Mouse (Mus musculus): ENCODE data around the gene Csrnp2. TPM values are rescaled to one million over a fixed set of nuclear protein-coding genes. Genes with fewer than 3 reads are reported as not detected.

Csrnp2 gene
- polyA plus RNA-seq, 1 experiment from 2014 or later = 4.7 TPM

DNA sequence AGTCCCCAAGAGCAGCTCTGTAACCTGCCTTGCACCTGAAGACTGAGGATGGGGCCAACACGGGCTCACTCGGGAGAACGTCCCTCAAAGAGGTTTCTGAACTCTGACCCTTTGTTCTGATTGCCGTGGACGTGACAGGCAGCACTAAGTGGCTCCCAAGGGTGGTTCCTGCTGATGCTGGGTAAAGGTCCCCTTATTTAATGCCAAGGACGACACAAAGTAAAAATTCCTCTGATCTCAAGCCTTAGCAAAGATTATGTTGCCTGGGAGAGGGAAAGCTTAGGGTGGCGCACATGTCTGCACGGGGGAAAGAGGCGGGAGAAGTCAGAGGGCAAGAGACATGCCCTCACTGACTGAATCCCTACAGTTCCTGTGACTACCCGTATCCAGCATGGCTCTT lies 58.8 kb downstream of the Csrnp2 start:
- peak overlapping the region; percentile 35; the same call in 1 of the 2 replicates for H3K27ac ChIP-seq (ENCODE audit: low read length)
- H3K36me3 ChIP-seq (ENCODE audit: insufficient read depth, low read length) = no peaks in the 10 kb centered on the region
- no peaks in the 10 kb centered on the region for H3K4me1 ChIP-seq (ENCODE audit: insufficient read depth, low read depth, low read length)
- WGBS = 50% methylated on average over 10 of the region's 10 CpGs
- DNase-seq (ENCODE audit: low spot score) (no peak), ATAC-seq (no peak)
- no peaks in the 10 kb centered on the region for H3K27me3 ChIP-seq (replicated peaks; ENCODE audit: insufficient read depth, low read length)
- no peak overlapping the region for H3K4me3 ChIP-seq (ENCODE audit: low read depth, low read length)
- TF ChIP-seq CTCF (IDR thresholded peaks at IDR 0.05) = no peak
- no peak for TF ChIP-seq EP300 (IDR thresholded peaks at IDR 0.05)
- H3K9me3 ChIP-seq (ENCODE audit: low read length) = no peaks in the 10 kb centered on the region
- H3K4me2 ChIP-seq (replicated peaks; ENCODE audit: low read depth, low read length) = no peak overlapping the region
- no peak overlapping the region for H3K9ac ChIP-seq (replicated peaks; ENCODE audit: low read depth)

DNA sequence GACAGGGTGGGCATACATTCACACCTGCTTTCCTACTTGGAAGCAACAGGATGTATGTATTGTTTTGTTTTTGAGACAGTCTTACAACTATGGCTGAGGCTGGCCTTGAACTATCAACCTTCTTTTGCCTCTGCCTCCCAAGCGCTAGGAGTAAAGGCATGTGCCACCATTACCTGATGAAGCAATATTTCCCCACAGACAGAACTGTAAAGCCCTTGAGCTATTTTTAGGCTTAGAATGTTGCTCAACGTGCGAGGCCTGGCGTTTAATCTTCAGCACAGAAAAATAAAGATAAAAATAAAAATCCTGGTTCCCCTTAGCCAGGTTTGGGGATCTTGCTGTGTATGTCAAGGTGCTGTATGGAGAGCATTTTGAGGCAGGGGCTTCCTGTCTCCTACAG lies 59.2 kb downstream of the Csrnp2 start:
- DNase-seq (ENCODE audit: low spot score) (peak; percentile 62), ATAC-seq (peak; percentile 63)
- no peak overlapping the region for H3K27ac ChIP-seq (ENCODE audit: low read length)
- no peaks in the 10 kb centered on the region for H3K4me1 ChIP-seq (ENCODE audit: insufficient read depth, low read depth, low read length)
- H3K9ac ChIP-seq (replicated peaks; ENCODE audit: low read depth) = no peak overlapping the region
- H3K4me3 ChIP-seq (ENCODE audit: low read depth, low read length) = no peak overlapping the region
- no peak for TF ChIP-seq CTCF (IDR thresholded peaks at IDR 0.05)
- TF ChIP-seq EP300 (IDR thresholded peaks at IDR 0.05) = peak; percentile 56; the same call in 1 of the 2 replicates
- 34% methylated on average over 4 of the region's 4 CpGs for WGBS
- no peaks in the 10 kb centered on the region for H3K36me3 ChIP-seq (ENCODE audit: insufficient read depth, low read length)
- no peaks in the 10 kb centered on the region for H3K9me3 ChIP-seq (ENCODE audit: low read length)
- H3K4me2 ChIP-seq (replicated peaks; ENCODE audit: low read depth, low read length) = no peak overlapping the region
- H3K27me3 ChIP-seq (replicated peaks; ENCODE audit: insufficient read depth, low read length) = no peaks in the 10 kb centered on the region

DNA sequence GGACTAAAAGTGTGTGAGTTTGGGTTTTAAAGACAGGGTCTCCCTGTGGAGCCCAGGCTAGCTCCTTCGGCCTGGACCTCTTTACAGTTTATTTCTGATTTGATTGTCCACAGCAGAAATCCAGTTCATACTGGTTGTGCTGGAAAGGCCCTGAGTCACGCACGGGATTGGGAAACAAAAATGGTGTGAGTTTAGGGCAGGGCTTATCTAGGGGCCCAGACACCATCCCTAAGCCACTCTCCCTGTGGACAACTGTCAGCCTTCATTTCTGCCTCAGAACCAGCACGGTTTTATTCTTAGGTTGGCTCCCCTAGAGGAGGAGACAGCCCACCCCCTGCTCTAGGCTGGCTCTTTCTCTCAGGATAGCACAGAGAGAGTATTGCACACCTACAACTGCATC lies 62.1 kb downstream of the Csrnp2 start:
- no peaks in the 10 kb centered on the region for H3K27me3 ChIP-seq (replicated peaks; ENCODE audit: insufficient read depth, low read length)
- TF ChIP-seq CTCF (IDR thresholded peaks at IDR 0.05) (no peak), EP300 (IDR thresholded peaks at IDR 0.05) (no peak)
- H3K36me3 ChIP-seq (ENCODE audit: insufficient read depth, low read length) = no peaks in the 10 kb centered on the region
- H3K9me3 ChIP-seq (ENCODE audit: low read length) = no peaks in the 10 kb centered on the region
- ATAC-seq (no peak), DNase-seq (ENCODE audit: low spot score) (no peak)
- H3K4me3 ChIP-seq (ENCODE audit: low read depth, low read length) = no peak overlapping the region
- 63% methylated on average over 4 of the region's 4 CpGs for WGBS
- H3K27ac ChIP-seq (ENCODE audit: low read length) = no peak overlapping the region
- no peak overlapping the region for H3K4me2 ChIP-seq (replicated peaks; ENCODE audit: low read depth, low read length)
- H3K4me1 ChIP-seq (ENCODE audit: insufficient read depth, low read depth, low read length) = no peaks in the 10 kb centered on the region
- H3K9ac ChIP-seq (replicated peaks; ENCODE audit: low read depth) = no peak overlapping the region

DNA sequence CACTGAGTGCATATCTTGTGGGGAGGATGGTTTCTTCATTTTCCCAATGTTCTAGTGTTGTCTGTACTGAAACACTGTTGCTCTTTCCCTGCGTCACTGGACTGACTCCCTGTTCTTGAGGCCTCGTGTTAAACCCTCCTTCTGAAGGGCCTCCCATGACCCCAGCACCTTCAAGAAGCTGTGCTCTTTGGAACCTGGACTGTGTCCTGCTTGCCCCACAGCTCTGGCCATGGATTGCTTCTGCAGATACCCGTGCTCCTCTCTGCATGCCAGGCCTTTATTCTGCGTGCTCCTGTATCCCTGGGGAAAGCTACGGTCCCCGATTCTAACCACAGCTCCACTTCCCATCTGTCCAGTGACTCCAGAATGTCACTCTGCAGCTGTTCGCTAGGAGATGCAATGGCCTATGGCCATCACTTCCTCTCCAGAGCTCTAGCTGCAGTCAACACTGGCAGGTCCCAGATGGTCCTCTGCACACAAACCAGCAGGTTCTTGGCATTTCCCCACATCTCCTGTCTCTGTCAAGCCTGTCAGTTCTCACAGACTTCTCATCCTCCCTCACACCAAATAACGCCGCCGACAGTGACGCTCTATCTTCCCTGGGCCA lies 65.2 kb downstream of the Csrnp2 start:
- H3K9me3 ChIP-seq (ENCODE audit: low read length) = no peaks in the 10 kb centered on the region
- no peaks in the 10 kb centered on the region for H3K27me3 ChIP-seq (replicated peaks; ENCODE audit: insufficient read depth, low read length)
- no peak overlapping the region for H3K27ac ChIP-seq (ENCODE audit: low read length)
- H3K4me3 ChIP-seq (ENCODE audit: low read depth, low read length) = no peak overlapping the region
- H3K4me1 ChIP-seq (ENCODE audit: insufficient read depth, low read depth, low read length) = no peaks in the 10 kb centered on the region
- ATAC-seq = no peak
- TF ChIP-seq EP300 (IDR thresholded peaks at IDR 0.05) (no peak), CTCF (IDR thresholded peaks at IDR 0.05) (no peak)
- no peak overlapping the region for H3K4me2 ChIP-seq (replicated peaks; ENCODE audit: low read depth, low read length)
- WGBS = 63% methylated on average over 11 of the region's 11 CpGs
- DNase-seq (ENCODE audit: low spot score) = no peak
- H3K36me3 ChIP-seq (ENCODE audit: insufficient read depth, low read length) = no peaks in the 10 kb centered on the region
- H3K9ac ChIP-seq (replicated peaks; ENCODE audit: low read depth) = no peak overlapping the region

Other genes starting within 250 kb of the Csrnp2 start
- not detected in 2 replicates for gene Tmprss12, start 214.7 kb downstream of the Csrnp2 start, polyA plus RNA-seq (2015; fragmentation: Nextera tagmentation; extraction: Ambion mirVana)
- gene Mettl7a1, start 191.3 kb downstream of the Csrnp2 start, polyA plus RNA-seq (2015; fragmentation: Nextera tagmentation; extraction: Ambion mirVana) = 62.9 and 88.1 TPM in 2 replicates
- 0.12 TPM in 2 replicates for gene Mettl7a3, start 160.6 kb downstream of the Csrnp2 start, polyA plus RNA-seq (2015; fragmentation: Nextera tagmentation; extraction: Ambion mirVana)
- not detected in 2 replicates for gene Methig1, start 142.3 kb downstream of the Csrnp2 start, polyA plus RNA-seq (2015; fragmentation: Nextera tagmentation; extraction: Ambion mirVana)
- gene Mettl7a2, start 142.3 kb downstream of the Csrnp2 start, polyA plus RNA-seq (2015; fragmentation: Nextera tagmentation; extraction: Ambion mirVana) = 0.11 and 0.19 TPM in 2 replicates
- gene Higd1c, start 130.9 kb downstream of the Csrnp2 start, polyA plus RNA-seq (2015; fragmentation: Nextera tagmentation; extraction: Ambion mirVana) = not detected in 2 replicates
- gene Gm5475, start 73.3 kb downstream of the Csrnp2 start, polyA plus RNA-seq (2015; fragmentation: Nextera tagmentation; extraction: Ambion mirVana) = 0.11 and 0.12 TPM in 2 replicates
- gene Slc11a2, start 70.4 kb downstream of the Csrnp2 start, polyA plus RNA-seq (2015; fragmentation: Nextera tagmentation; extraction: Ambion mirVana) = 16.1 and 19.2 TPM in 2 replicates
- 13.0 and 13.2 TPM in 2 replicates for gene Letmd1, start 26.5 kb downstream of the Csrnp2 start, polyA plus RNA-seq (2015; fragmentation: Nextera tagmentation; extraction: Ambion mirVana)
- gene Tfcp2, start 56.5 kb upstream of the Csrnp2 start, polyA plus RNA-seq (2015; fragmentation: Nextera tagmentation; extraction: Ambion mirVana) = 13.9 and 16.6 TPM in 2 replicates
- 6.4 and 7.6 TPM in 2 replicates for gene Pou6f1, start 104.5 kb upstream of the Csrnp2 start, polyA plus RNA-seq (2015; fragmentation: Nextera tagmentation; extraction: Ambion mirVana)
- 246 and 299 TPM in 2 replicates for gene Dazap2, start 119.9 kb upstream of the Csrnp2 start, polyA plus RNA-seq (2015; fragmentation: Nextera tagmentation; extraction: Ambion mirVana)
- gene Smagp, start 141.5 kb upstream of the Csrnp2 start, polyA plus RNA-seq (2015; fragmentation: Nextera tagmentation; extraction: Ambion mirVana) = 65.6 and 71.8 TPM in 2 replicates
- 4.2 and 4.5 TPM in 2 replicates for gene Bin2, start 174.1 kb upstream of the Csrnp2 start, polyA plus RNA-seq (2015; fragmentation: Nextera tagmentation; extraction: Ambion mirVana)
- 5.0 and 11.4 TPM in 2 replicates for gene Cela1, start 192.4 kb upstream of the Csrnp2 start, polyA plus RNA-seq (2015; fragmentation: Nextera tagmentation; extraction: Ambion mirVana)
- 1.2 TPM in 2 replicates for gene Galnt6, start 233.9 kb upstream of the Csrnp2 start, polyA plus RNA-seq (2015; fragmentation: Nextera tagmentation; extraction: Ambion mirVana)

Data from lung, postnatal 0 days (tissue).